Mouse (Mus musculus) midbrain, embryonic 16.5 days (tissue): ENCODE data around the gene Prdm2. TPM values are rescaled to one million over a fixed set of nuclear protein-coding genes. Genes with fewer than 3 reads are reported as not detected.

Experiments used
- ATAC-seq: fragments of 200-750 bp; cut with Nextera tagmentation; 2 replicates; pipeline ENCODE4 v1.8.0; 2017; ENCODE audit warnings: moderate TSS enrichment
- H3K27ac ChIP-seq: fragments of 300-500 bp; sonication (generic); 2 replicates; pipeline ENCODE4 v1.5.1; 2014; ENCODE audit warnings: mild to moderate bottlenecking, low read length, mixed read lengths
- H3K27me3 ChIP-seq: fragments of 300-500 bp; sonication (generic); 2 replicates; pipeline ENCODE4 v1.6.1; 2014; ENCODE audit warnings: low read depth, low read length, mixed read lengths; ENCODE audit not compliant: control insufficient read depth, insufficient read depth
- H3K36me3 ChIP-seq: fragments of 300-500 bp; sonication (generic); 2 replicates; pipeline ENCODE4 v1.6.1; 2014; ENCODE audit warnings: mild to moderate bottlenecking, low read length, moderate library complexity, mixed read lengths; ENCODE audit not compliant: control insufficient read depth, insufficient read depth
- H3K4me1 ChIP-seq: fragments of 300-500 bp; sonication (generic); 2 replicates; pipeline ENCODE4 v1.6.1; 2014; ENCODE audit warnings: mild to moderate bottlenecking, low read length, mixed read lengths; ENCODE audit not compliant: control insufficient read depth, insufficient read depth
- H3K4me2 ChIP-seq: fragments of 300-500 bp; sonication (generic); 2 replicates; pipeline ENCODE4 v1.6.1; 2014; ENCODE audit warnings: mild to moderate bottlenecking, low read length, mixed read lengths
- H3K4me3 ChIP-seq: fragments of 300-500 bp; sonication (generic); 2 replicates; pipeline ENCODE4 v1.5.1; 2014; ENCODE audit warnings: low read depth, mild to moderate bottlenecking, low read length, moderate library complexity, mixed read lengths
- H3K9ac ChIP-seq: fragments of 300-500 bp; sonication (generic); 2 replicates; pipeline ENCODE4 v1.6.1; 2014; ENCODE audit warnings: low read depth, low read length, mixed read lengths
- H3K9me3 ChIP-seq: fragments of 300-500 bp; sonication (generic); replicated peaks from 2 replicates; pipeline ENCODE4 v1.6.1; 2014; ENCODE audit warnings: mild to moderate bottlenecking, low read length, mixed read lengths; ENCODE audit not compliant: control insufficient read depth, poor library complexity, severe bottlenecking
- WGBS: fragments of 180-500 bp; shearing (Covaris S2); extraction: QIAGEN DNeasy Blood & Tissue Kit; methylation state at CpG from one replicate; pipeline ENCODE4 v1.1.7; 2014; 5-methylcytosine and 5-hydroxymethylcytosine counted together
- polyA plus RNA-seq: library from polyadenylated mRNA; unstranded; fragments of >200 nt; fragmentation: Nextera tagmentation; extraction: Ambion mirVana; gene quantifications from 2 replicates; pipeline ENCODE4 v1.2.1, GENCODE M21; 2015

Gene Prdm2
- polyA plus RNA-seq, 1 experiment from 2014 or later: 13.4 TPM

- H3K4me2 ChIP-seq: no peak overlapping the region
- H3K36me3 ChIP-seq: no peaks in the 10 kb centered on the region
- H3K9me3 ChIP-seq: no peaks in the 10 kb centered on the region
- no peaks in the 10 kb centered on the region for H3K27me3 ChIP-seq
- no peak overlapping the region for H3K9ac ChIP-seq
- no peak overlapping the region for H3K27ac ChIP-seq
- peaks cover 2% of the 10 kb centered on the region for H3K4me1 ChIP-seq
- 81% methylated on average over 5 of the region's 5 CpGs for WGBS
- no peak for ATAC-seq
- H3K4me3 ChIP-seq: no peak overlapping the region
Observed at GRCm38 (mm10) chr4:143194328-143194727, 18.5 kb downstream of the Prdm2 start.

GRCm38 (mm10) chr4:143193164-143193563, 19.6 kb downstream of the Prdm2 start:
- WGBS: 87% methylated on average over 6 of the region's 6 CpGs

GRCm38 (mm10) chr4:143191783-143192182, 21.0 kb downstream of the Prdm2 start:
- H3K27ac ChIP-seq: no peak overlapping the region
- ATAC-seq: no peak
- H3K4me3 ChIP-seq: no peak overlapping the region
- no peaks in the 10 kb centered on the region for H3K36me3 ChIP-seq
- H3K9me3 ChIP-seq: no peaks in the 10 kb centered on the region
- WGBS: 85% methylated on average over 3 of the region's 3 CpGs
- no peaks in the 10 kb centered on the region for H3K27me3 ChIP-seq
- no peak overlapping the region for H3K4me2 ChIP-seq
- H3K4me1 ChIP-seq: peaks cover 2% of the 10 kb centered on the region
- no peak overlapping the region for H3K9ac ChIP-seq

More at GRCm38 (mm10) chr4:143193164-143193563, 19.6 kb downstream of the Prdm2 start:
- no peak overlapping the region for H3K4me2 ChIP-seq
- no peaks in the 10 kb centered on the region for H3K27me3 ChIP-seq
- ATAC-seq: no peak
- H3K4me1 ChIP-seq: peaks cover 2% of the 10 kb centered on the region
- H3K27ac ChIP-seq: no peak overlapping the region
- H3K9me3 ChIP-seq: no peaks in the 10 kb centered on the region
- H3K9ac ChIP-seq: no peak overlapping the region
- no peaks in the 10 kb centered on the region for H3K36me3 ChIP-seq
- H3K4me3 ChIP-seq: no peak overlapping the region

GRCm38 (mm10) chr4:143190657-143191056, 22.1 kb downstream of the Prdm2 start:
- Histone ChIP-seq H3K9me3 (no peaks in the 10 kb centered on the region), H3K27me3 (no peaks in the 10 kb centered on the region), H3K4me3 (no peak overlapping the region), H3K9ac (no peak overlapping the region), H3K4me2 (no peak overlapping the region), H3K4me1 (peaks cover 2% of the 10 kb centered on the region), H3K36me3 (no peaks in the 10 kb centered on the region), H3K27ac (no peak overlapping the region)
- WGBS: 68% methylated on average over 4 of the region's 4 CpGs
- no peak for ATAC-seq

- Histone ChIP-seq H3K4me3 (no peak overlapping the region), H3K27me3 (no peaks in the 10 kb centered on the region), H3K9ac (no peak overlapping the region), H3K9me3 (no peaks in the 10 kb centered on the region), H3K36me3 (0 out of 2 replicates have a peak, but pooled peaks cover 2% of the 10 kb centered on the region), H3K4me2 (no peak overlapping the region), H3K4me1 (no peaks in the 10 kb centered on the region), H3K27ac (no peak overlapping the region)
- no peak for ATAC-seq
- WGBS: 89% methylated on average over 5 of the region's 5 CpGs
Observed at GRCm38 (mm10) chr4:143188571-143189191, 24.1 kb downstream of the Prdm2 start.

- Histone ChIP-seq H3K27me3 (no peaks in the 10 kb centered on the region), H3K9ac (no peak overlapping the region), H3K27ac (no peak overlapping the region), H3K4me1 (no peaks in the 10 kb centered on the region), H3K36me3 (0 out of 2 replicates have a peak, but pooled peaks cover 2% of the 10 kb centered on the region), H3K9me3 (no peaks in the 10 kb centered on the region), H3K4me2 (no peak overlapping the region), H3K4me3 (no peak overlapping the region)
- ATAC-seq: no peak
Observed at GRCm38 (mm10) chr4:143186066-143186465, 26.7 kb downstream of the Prdm2 start.

- Histone ChIP-seq H3K36me3 (0 out of 2 replicates have a peak, but pooled peaks cover 2% of the 10 kb centered on the region), H3K27me3 (no peaks in the 10 kb centered on the region), H3K4me3 (no peak overlapping the region), H3K27ac (no peak overlapping the region), H3K9me3 (no peaks in the 10 kb centered on the region), H3K4me1 (no peaks in the 10 kb centered on the region), H3K9ac (no peak overlapping the region), H3K4me2 (no peak overlapping the region)
- WGBS: 86% methylated on average over 9 of the region's 9 CpGs
- ATAC-seq: no peak
Observed at GRCm38 (mm10) chr4:143185496-143185895, 27.3 kb downstream of the Prdm2 start.

GRCm38 (mm10) chr4:143183141-143183540, 29.7 kb downstream of the Prdm2 start:
- no peak for ATAC-seq
- no peaks in the 10 kb centered on the region for H3K4me1 ChIP-seq
- H3K27ac ChIP-seq: no peak overlapping the region
- H3K27me3 ChIP-seq: no peaks in the 10 kb centered on the region
- H3K9me3 ChIP-seq: no peaks in the 10 kb centered on the region
- no peak overlapping the region for H3K9ac ChIP-seq
- H3K4me2 ChIP-seq: no peak overlapping the region
- no peak overlapping the region for H3K4me3 ChIP-seq
- 90% methylated on average over 6 of the region's 6 CpGs for WGBS
- 0 out of 2 replicates have a peak, but pooled peaks cover 6% of the 10 kb centered on the region for H3K36me3 ChIP-seq

GRCm38 (mm10) chr4:143180731-143181130, 32.1 kb downstream of the Prdm2 start:
- ATAC-seq: no peak
- Histone ChIP-seq H3K4me3 (no peak overlapping the region), H3K4me1 (no peaks in the 10 kb centered on the region), H3K9me3 (no peaks in the 10 kb centered on the region), H3K27ac (no peak overlapping the region), H3K36me3 (0 out of 2 replicates have a peak, but pooled peaks cover 6% of the 10 kb centered on the region), H3K9ac (no peak overlapping the region), H3K27me3 (no peaks in the 10 kb centered on the region), H3K4me2 (no peak overlapping the region)
- WGBS: 95% methylated on average over 5 of the region's 5 CpGs
